Mouse (Mus musculus) E14TG2a.4 (cell line): ENCODE data around the gene Rab19.
"Not testable (repeated sequence)": the region's sequence is repeated elsewhere in the genome, so short reads cannot be mapped to it uniquely, and the experiment has no call there.

Source experiments
- H3K27me3 ChIP-seq: 2 replicates; pipeline ENCODE4 v1.6.1; 2014; ENCODE audit warnings: low read length, control low read depth; ENCODE audit not compliant: insufficient read depth
- H3K36me3 ChIP-seq: 2 replicates; pipeline ENCODE4 v1.6.1; 2014; ENCODE audit warnings: low read length, control low read depth; ENCODE audit not compliant: insufficient read depth
- H3K4me1 ChIP-seq: replicated peaks from 2 replicates; pipeline ENCODE4 v1.6.1; 2014; ENCODE audit warnings: low read depth, low read length, control low read depth
- H3K4me3 ChIP-seq: replicated peaks from 2 replicates; pipeline ENCODE4 v1.5.1; 2014; ENCODE audit warnings: mild to moderate bottlenecking, low read length
- H3K9me3 ChIP-seq: 2 replicates; pipeline ENCODE4 v1.6.1; 2014; ENCODE audit warnings: low read length, control low read depth
- CTCF ChIP-seq: conservative IDR thresholded peaks from 2 replicates; pipeline ENCODE4 v1.5.1; 2014; ENCODE audit warnings: low read length
- NANOG ChIP-seq: IDR thresholded peaks from 2 replicates; pipeline ENCODE4 v1.6.1; 2014; ENCODE audit warnings: borderline replicate concordance, low read length, mixed read lengths
- POU5F1 ChIP-seq: IDR thresholded peaks from 2 replicates; pipeline ENCODE4 v1.6.1; 2014; ENCODE audit warnings: low read length, borderline replicate concordance

The Rab19 gene

DNA sequence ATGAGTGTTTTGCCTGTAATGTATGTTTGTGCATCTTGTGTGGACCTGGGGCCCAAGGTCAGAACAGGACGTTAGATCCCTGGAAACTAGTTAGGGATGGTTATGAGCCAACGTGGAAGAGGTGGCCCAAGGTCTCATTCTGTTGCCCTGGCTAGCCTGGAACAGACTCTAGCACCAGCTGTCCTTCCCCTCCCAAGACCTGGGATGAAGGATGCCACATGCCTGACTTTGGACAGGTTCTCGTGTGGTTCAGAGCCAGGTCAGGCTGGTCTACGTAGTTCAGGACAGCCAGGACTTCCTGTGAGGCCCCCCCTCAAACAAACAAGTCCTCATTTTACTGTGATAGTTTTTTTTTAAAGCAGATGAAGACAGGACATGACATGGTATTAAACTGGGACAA lies 14.9 kb downstream of the Rab19 start:
- Histone ChIP-seq H3K27me3 (no peaks in the 10 kb centered on the region), H3K4me3 (no peak overlapping the region), H3K4me1 (peaks cover 78% of the 10 kb centered on the region), H3K9me3 (no peaks in the 10 kb centered on the region), H3K36me3 (peaks cover 95% of the 10 kb centered on the region)
- no peak for TF ChIP-seq CTCF
- no peak for TF ChIP-seq NANOG
- TF ChIP-seq POU5F1: no peak

DNA sequence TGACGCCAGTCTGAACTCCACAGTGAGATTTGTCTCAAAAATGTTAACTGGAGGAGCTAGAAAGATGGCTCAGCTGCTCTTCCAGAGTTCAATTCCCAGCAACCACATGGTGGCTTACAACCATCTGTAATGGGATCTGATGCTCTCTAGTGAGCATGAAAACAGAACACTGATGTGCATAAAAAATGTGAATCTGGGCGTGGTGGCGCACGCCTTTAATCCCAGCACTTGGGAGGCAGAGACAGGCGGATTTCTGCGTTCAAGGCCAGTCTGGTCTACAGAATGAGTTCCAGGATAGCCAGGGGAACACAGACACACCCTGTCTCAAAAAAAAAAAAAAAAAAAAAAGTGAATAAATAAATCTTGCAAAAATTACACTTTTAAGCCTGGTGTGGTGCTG lies 16.1 kb downstream of the Rab19 start:
- H3K4me1 ChIP-seq: peaks cover 89% of the 10 kb centered on the region
- TF ChIP-seq CTCF (no peak), POU5F1 (no peak), NANOG (no peak)
- H3K27me3 ChIP-seq: no peaks in the 10 kb centered on the region
- peaks cover 96% of the 10 kb centered on the region for H3K36me3 ChIP-seq
- H3K4me3 ChIP-seq: peak overlapping the region; percentile 69
- H3K9me3 ChIP-seq: no peaks in the 10 kb centered on the region

DNA sequence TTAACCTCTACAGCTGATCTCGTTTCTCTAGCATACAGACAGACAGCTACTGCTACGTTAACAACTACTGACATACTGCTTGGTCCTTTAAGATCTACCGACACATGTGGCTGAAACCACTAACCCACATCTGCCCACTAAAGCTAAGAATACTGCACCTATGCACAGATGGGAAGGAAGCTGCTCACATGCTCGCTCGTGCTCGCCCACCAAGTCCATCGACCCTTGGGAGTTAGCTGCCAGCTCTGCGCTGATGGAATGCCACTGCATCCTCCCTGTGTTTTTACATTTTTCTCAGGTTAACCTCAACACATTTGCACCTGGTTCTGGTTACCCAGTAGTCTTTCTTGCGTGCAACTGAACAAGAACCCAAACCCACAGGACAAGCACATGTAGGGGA lies 17.4 kb downstream of the Rab19 start:
- Histone ChIP-seq H3K36me3 (peaks cover 96% of the 10 kb centered on the region), H3K4me3 (peak overlapping the region; percentile 69), H3K27me3 (no peaks in the 10 kb centered on the region), H3K4me1 (peaks cover 91% of the 10 kb centered on the region), H3K9me3 (no peaks in the 10 kb centered on the region)
- TF ChIP-seq POU5F1: no peak
- no peak for TF ChIP-seq NANOG
- TF ChIP-seq CTCF: no peak

DNA sequence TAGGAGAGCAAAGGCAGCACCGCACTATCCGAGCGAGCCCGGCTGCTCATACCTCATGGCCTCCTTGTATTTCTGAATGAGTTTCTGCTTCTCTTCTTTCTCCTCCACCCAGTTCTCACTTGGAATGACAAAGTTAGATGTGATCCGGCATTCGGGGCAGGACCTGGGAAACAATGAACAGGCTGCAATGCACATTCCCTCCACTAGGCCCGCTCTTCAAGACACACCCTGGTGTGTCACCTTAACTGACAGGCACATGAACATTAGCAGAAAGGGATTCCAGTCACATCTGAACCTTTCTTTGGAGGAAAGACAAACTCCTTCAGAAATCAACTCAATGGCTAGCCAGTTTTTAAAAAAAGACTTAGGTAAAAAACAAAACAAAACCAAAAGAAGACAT lies 19.4 kb downstream of the Rab19 start:
- TF ChIP-seq POU5F1: peak; percentile 27; the same call in 1 of the 2 replicates
- TF ChIP-seq CTCF: peak; percentile 88
- no peak for TF ChIP-seq NANOG
- Histone ChIP-seq H3K4me1 (peaks cover 94% of the 10 kb centered on the region), H3K36me3 (peaks cover 100% of the 10 kb centered on the region), H3K9me3 (no peaks in the 10 kb centered on the region), H3K4me3 (peak overlapping the region; percentile 69), H3K27me3 (no peaks in the 10 kb centered on the region)

DNA sequence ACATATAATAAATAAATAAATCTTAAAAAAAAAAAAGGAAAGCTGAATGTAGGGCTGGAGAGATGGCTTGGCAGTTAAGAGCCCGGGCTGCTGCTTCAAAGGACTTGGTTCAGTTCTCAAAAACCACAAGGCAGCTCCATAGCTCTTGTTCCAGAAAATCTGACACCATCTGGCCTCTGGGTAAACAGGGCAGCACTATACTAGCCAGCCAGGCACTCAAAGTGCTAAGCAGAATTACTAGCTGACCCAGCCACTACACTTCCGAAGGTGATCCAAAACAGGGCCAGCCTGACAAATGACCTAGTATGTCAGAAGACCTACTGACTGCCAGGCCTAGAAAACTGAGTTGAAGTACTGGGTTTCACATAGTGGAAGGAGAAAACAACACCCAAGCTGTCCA lies 22.2 kb downstream of the Rab19 start:
- Histone ChIP-seq H3K27me3 (no peaks in the 10 kb centered on the region), H3K4me3 (no peak overlapping the region), H3K36me3 (peaks cover 99% of the 10 kb centered on the region), H3K4me1 (peaks cover 88% of the 10 kb centered on the region), H3K9me3 (no peaks in the 10 kb centered on the region)
- no peak for TF ChIP-seq CTCF
- TF ChIP-seq POU5F1: no peak
- TF ChIP-seq NANOG: no peak

DNA sequence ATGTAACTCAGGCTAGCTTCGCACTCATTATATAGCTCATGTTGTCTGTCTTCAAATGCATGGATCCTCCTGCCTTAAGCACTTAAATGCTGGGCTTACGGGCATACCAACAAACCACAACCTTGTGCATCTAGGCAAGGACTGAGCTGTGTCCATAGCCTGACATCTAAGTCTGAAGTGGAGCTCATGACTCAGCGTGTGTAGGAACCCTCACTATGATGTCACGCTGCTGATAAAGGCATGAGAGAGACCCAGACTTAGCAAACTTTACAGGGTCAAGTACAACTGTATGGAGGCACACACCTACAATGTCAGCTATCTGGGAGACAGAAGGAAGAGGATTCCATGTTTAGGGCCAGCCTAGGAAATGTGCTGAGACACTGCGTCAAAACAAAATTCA lies 25.5 kb downstream of the Rab19 start:
- Histone ChIP-seq H3K9me3 (no peaks in the 10 kb centered on the region), H3K36me3 (peaks cover 99% of the 10 kb centered on the region), H3K4me1 (peaks cover 83% of the 10 kb centered on the region), H3K4me3 (no peak overlapping the region), H3K27me3 (no peaks in the 10 kb centered on the region)
- TF ChIP-seq POU5F1 (no peak), CTCF (no peak), NANOG (no peak)

DNA sequence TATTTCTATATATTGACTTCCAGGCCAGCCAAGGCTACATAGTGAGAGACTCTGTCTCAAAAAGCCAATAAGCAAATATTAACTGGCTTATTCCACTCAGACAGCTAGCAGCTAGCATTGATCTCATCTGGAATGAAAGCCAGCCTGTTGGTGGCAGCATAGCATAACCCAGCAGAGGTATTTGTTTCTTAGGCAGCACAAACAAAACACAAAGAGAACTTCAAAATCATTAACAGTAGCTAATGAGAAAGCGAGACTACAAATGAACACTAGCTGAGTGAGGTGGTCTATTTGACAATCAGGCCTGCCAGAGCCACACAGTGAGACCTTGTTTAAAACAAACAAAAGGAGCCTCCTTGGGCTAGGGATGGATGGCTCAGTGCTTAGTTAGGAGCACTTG lies 33.1 kb downstream of the Rab19 start:
- Histone ChIP-seq H3K27me3 (no peaks in the 10 kb centered on the region), H3K9me3 (no peaks in the 10 kb centered on the region), H3K36me3 (peaks cover 86% of the 10 kb centered on the region), H3K4me3 (peak overlapping the region; percentile 74), H3K4me1 (peaks cover 69% of the 10 kb centered on the region)
- TF ChIP-seq POU5F1: no peak
- no peak for TF ChIP-seq CTCF
- no peak for TF ChIP-seq NANOG

DNA sequence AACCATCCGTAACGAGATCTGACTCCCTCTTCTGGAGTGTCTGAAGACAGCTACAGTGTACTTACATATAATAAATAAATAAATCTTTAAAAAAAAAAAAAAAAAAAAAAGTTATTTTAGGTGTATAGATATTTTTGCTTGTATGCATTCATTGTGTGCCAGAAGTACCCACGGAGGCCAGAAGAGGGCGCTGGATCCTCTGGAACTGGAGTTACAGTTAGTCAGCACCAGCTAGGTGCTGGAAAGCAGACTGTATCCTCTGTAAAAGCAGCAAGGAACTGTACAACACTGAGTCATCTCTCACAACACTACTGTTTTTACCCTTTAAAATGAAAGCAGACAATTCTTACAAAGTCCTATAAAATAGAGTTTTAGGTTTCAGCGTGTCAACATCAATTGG lies 34.8 kb downstream of the Rab19 start:
- H3K36me3 ChIP-seq: peaks cover 72% of the 10 kb centered on the region
- no peaks in the 10 kb centered on the region for H3K27me3 ChIP-seq
- peak overlapping the region; percentile 98 for H3K4me3 ChIP-seq
- H3K4me1 ChIP-seq: peaks cover 53% of the 10 kb centered on the region
- H3K9me3 ChIP-seq: no peaks in the 10 kb centered on the region
- TF ChIP-seq NANOG (no peak), POU5F1 (no peak), CTCF (peak; percentile 77)

DNA sequence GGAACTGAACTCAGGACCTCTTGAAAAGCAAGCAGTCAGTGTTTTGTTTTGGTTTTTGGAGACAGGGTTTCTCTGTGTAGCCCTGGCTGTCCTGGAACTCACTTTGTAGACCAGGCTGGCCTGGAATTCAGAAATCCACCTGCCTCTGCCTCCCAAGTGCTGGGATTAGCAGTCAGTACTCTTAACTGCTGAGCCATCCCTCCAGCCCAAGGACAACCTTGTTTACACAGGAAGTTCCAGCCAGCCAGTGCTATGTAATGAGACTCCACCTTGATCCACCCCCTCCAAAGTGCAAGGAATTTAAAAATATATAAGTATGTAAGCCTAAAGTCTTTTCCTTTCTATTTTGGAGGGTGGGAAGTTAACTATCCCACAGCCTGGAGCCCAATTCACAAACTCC lies 35.7 kb downstream of the Rab19 start:
- H3K27me3 ChIP-seq, H3K9me3 ChIP-seq: not testable (repeated sequence)
- Histone ChIP-seq H3K36me3 (peaks cover 63% of the 10 kb centered on the region), H3K4me3 (peak overlapping the region; percentile 98), H3K4me1 (peaks cover 54% of the 10 kb centered on the region)
